8 mouse cellular contexts compared by ENCODE assay signal in genomic region chr3:107458104-107458503, GRCm38 (mm10). TPM values are rescaled to one million over a fixed set of nuclear protein-coding genes. Genes with fewer than 3 reads are reported as not detected.
DNase-seq lines count a peak whose midpoint lies in the region; ATAC-seq and TF ChIP-seq lines count a peak whose summit lies in the region.

No protein-coding gene starts in this region.

- TF ChIP-seq POLR2A in kidney, adult 2 months (IDR thresholded peaks at IDR 0.05; ENCODE audit: low read depth, low read length) = no peak

- no peaks in the 10 kb centered on the region for H3K36me3 ChIP-seq in kidney, embryonic 14.5 days (ENCODE audit: control insufficient read depth, insufficient read depth, low read length)
- H3K36me3 ChIP-seq in kidney, adult 2 months (ENCODE audit: control insufficient read depth, insufficient read depth, low read length) = no peaks in the 10 kb centered on the region
- no peaks in the 10 kb centered on the region for H3K36me3 ChIP-seq in forebrain, embryonic 14.5 days (ENCODE audit: control insufficient read depth, insufficient read depth, low read length)
- H3K36me3 ChIP-seq in midbrain, embryonic 13.5 days = no peaks in the 10 kb centered on the region

- no peak overlapping the region for H3K27ac ChIP-seq in kidney, embryonic 14.5 days (ENCODE audit: low read depth, low read length)
- no peak overlapping the region for H3K27ac ChIP-seq in kidney, adult 2 months (ENCODE audit: insufficient read depth, low read depth, low read length)
- H3K27ac ChIP-seq in forebrain, embryonic 14.5 days (ENCODE audit: low read depth, low read length) = no peak overlapping the region
- H3K27ac ChIP-seq in midbrain, embryonic 13.5 days = no peak overlapping the region

- 3% methylated on average over 23 of the region's 23 CpGs for WGBS in kidney, embryonic 14.5 days
- 10% methylated on average over 23 of the region's 23 CpGs for WGBS in kidney, adult 2 months
- WGBS in forebrain, embryonic 14.5 days = 3% methylated on average over 23 of the region's 23 CpGs
- 2% methylated on average over 23 of the region's 23 CpGs for WGBS in midbrain, embryonic 13.5 days

- 0 out of 2 replicates have a peak, but pooled peaks cover 4% of the 10 kb centered on the region for H3K4me1 ChIP-seq in kidney, embryonic 14.5 days (ENCODE audit: control insufficient read depth, insufficient read depth, low read length)
- H3K4me1 ChIP-seq in kidney, adult 2 months (ENCODE audit: control insufficient read depth, insufficient read depth, low read length) = no peaks in the 10 kb centered on the region
- peaks cover 13% of the 10 kb centered on the region for H3K4me1 ChIP-seq in forebrain, embryonic 14.5 days (ENCODE audit: control insufficient read depth, insufficient read depth, low read length)
- H3K4me1 ChIP-seq in midbrain, embryonic 13.5 days (replicated peaks) = peaks cover 29% of the 10 kb centered on the region

- DNase-seq in kidney, adult 2 months = no peak
- peak; percentile 63 for DNase-seq in cerebellum, adult 9-11 months
- no peak for DNase-seq in forebrain, embryonic 14.5 days (ENCODE audit: low spot score)
- DNase-seq in spleen, postnatal 10 days (ENCODE audit: low spot score in 2 of 2) = no peak
- no peak for DNase-seq in layer of hippocampus, postnatal 36 days
- no peak for DNase-seq in thymus, postnatal 25 days

- peak overlapping the region; percentile 53 for H3K4me3 ChIP-seq in kidney, embryonic 14.5 days (ENCODE audit: low read length)
- no peak overlapping the region for H3K4me3 ChIP-seq in kidney, adult 2 months (ENCODE audit: insufficient read depth, low read depth, low read length)
- peak overlapping the region; percentile 54 for H3K4me3 ChIP-seq in forebrain, embryonic 14.5 days (ENCODE audit: low read depth, low read length)
- peak overlapping the region; percentile 63 for H3K4me3 ChIP-seq in midbrain, embryonic 13.5 days (replicated peaks)

- no peaks in the 10 kb centered on the region for H3K9me3 ChIP-seq in kidney, embryonic 14.5 days (ENCODE audit: control insufficient read depth, low read length)
- no peaks in the 10 kb centered on the region for H3K9me3 ChIP-seq in forebrain, embryonic 14.5 days (replicated peaks; ENCODE audit: control insufficient read depth, low read length)
- H3K9me3 ChIP-seq in midbrain, embryonic 13.5 days = no peaks in the 10 kb centered on the region

- no peak overlapping the region for H3K9ac ChIP-seq in kidney, embryonic 14.5 days (ENCODE audit: low read depth, low read length)
- H3K9ac ChIP-seq in forebrain, embryonic 14.5 days (ENCODE audit: low read length) = peak overlapping the region; percentile 59
- H3K9ac ChIP-seq in midbrain, embryonic 13.5 days (replicated peaks) = peak overlapping the region; percentile 77

- no peak for ATAC-seq in kidney, embryonic 14.5 days (ENCODE audit: low FRiP score, low TSS enrichment)
- ATAC-seq in forebrain, embryonic 14.5 days = no peak
- no peak for ATAC-seq in midbrain, embryonic 13.5 days

- no peak for TF ChIP-seq CTCF in kidney, adult 2 months (conservative IDR thresholded peaks at IDR 0.05; ENCODE audit: insufficient read depth, insufficient read length, low read depth, low read length)

- H3K4me2 ChIP-seq in kidney, embryonic 14.5 days (replicated peaks; ENCODE audit: low read depth, low read length) = peak overlapping the region; percentile 94
- H3K4me2 ChIP-seq in forebrain, embryonic 14.5 days (ENCODE audit: low read length) = peak overlapping the region; percentile 98
- H3K4me2 ChIP-seq in midbrain, embryonic 13.5 days (replicated peaks) = peak overlapping the region; percentile 99

- H3K27me3 ChIP-seq in kidney, embryonic 14.5 days (ENCODE audit: control insufficient read depth, insufficient read depth, low read length) = peaks cover 74% of the 10 kb centered on the region
- peaks cover 2% of the 10 kb centered on the region; the same call in 1 of the 2 replicates for H3K27me3 ChIP-seq in kidney, adult 2 months (replicated peaks; ENCODE audit: control insufficient read depth, insufficient read depth, low read length)
- H3K27me3 ChIP-seq in forebrain, embryonic 14.5 days (replicated peaks; ENCODE audit: control insufficient read depth, insufficient read depth, low read length) = peaks cover 68% of the 10 kb centered on the region
- H3K27me3 ChIP-seq in midbrain, embryonic 13.5 days = peaks cover 95% of the 10 kb centered on the region

RNA-seq across cellular contexts. Expression of gene Kcnc4, which starts 1.2 kb away (rescaled TPM):
- 0.16 TPM in 1 of 2 replicates, not detected in the other for polyA plus RNA-seq in kidney, embryonic 14.5 days (2014; fragmentation: Nextera tagmentation; extraction: Ambion mirVana)
- 0.20 and 0.78 TPM in 2 replicates for polyA plus RNA-seq in kidney, adult 2 months (2012; rRNA removed)
- polyA plus RNA-seq in forebrain, embryonic 14.5 days (2014; fragmentation: Nextera tagmentation; extraction: Ambion mirVana) = 1.4 and 1.8 TPM in 2 replicates
- 1.4 and 1.8 TPM in 2 replicates for polyA plus RNA-seq in midbrain, embryonic 13.5 days (2015; fragmentation: Nextera tagmentation; extraction: Ambion mirVana)
- 10 to 100 TPM; 55.5 to 60.2 TPM for total RNA-seq in layer of hippocampus, postnatal 36 days (2021)

RNA-seq across cellular contexts. Expression of gene Slc6a17, which starts 59.7 kb away (rescaled TPM):
- polyA plus RNA-seq in kidney, embryonic 14.5 days (2014; fragmentation: Nextera tagmentation; extraction: Ambion mirVana) = 1.7 and 2.9 TPM in 2 replicates
- 16.0 and 19.2 TPM in 2 replicates for polyA plus RNA-seq in kidney, adult 2 months (2012; rRNA removed)
- 12.8 and 15.4 TPM in 2 replicates for polyA plus RNA-seq in forebrain, embryonic 14.5 days (2014; fragmentation: Nextera tagmentation; extraction: Ambion mirVana)
- 6.0 and 13.4 TPM in 2 replicates for polyA plus RNA-seq in midbrain, embryonic 13.5 days (2015; fragmentation: Nextera tagmentation; extraction: Ambion mirVana)
- total RNA-seq in layer of hippocampus, postnatal 36 days (2021) = 100 to 1,000 TPM; 286 to 289 TPM
